Mouse (Mus musculus) layer of hippocampus, adult 8-10 months (tissue): ENCODE results near the gene Rnf187. TPM values are rescaled to one million over a fixed set of nuclear protein-coding genes. Genes with fewer than 3 reads are reported as not detected.

Experiments
- DNase-seq, 2 experiments: peaks; one replicate each; pipeline ENCODE4 v3.0.0; 2022; ENCODE audit warnings: low spot score in 2 of 2
- total RNA-seq, 4 experiments: library from RNA; stranded (reverse); gene quantifications; 2 replicates each; pipeline ENCODE4 v1.2.4; 2022

Gene Rnf187
- 100 to 1,000 TPM; 426 to 450 (median 442) TPM for total RNA-seq

- DNase-seq: peak; percentile 87 to 90
Observed at GRCm38 (mm10) chr11:58938322-58939087, at the start of gene Rnf187. Gene Rnf187 (minus strand): TSS chr11:58938916.

GRCm38 (mm10) chr11:58985299-58985917 is 46.7 kb upstream of the Rnf187 start:
- no peak for DNase-seq

- no peak for DNase-seq
Observed at GRCm38 (mm10) chr11:58984657-58985056, 45.9 kb upstream of the Rnf187 start.

GRCm38 (mm10) chr11:58983691-58984341 is 45.1 kb upstream of the Rnf187 start:
- DNase-seq: no peak

- no peak for DNase-seq
Observed at GRCm38 (mm10) chr11:58982471-58983097, 43.9 kb upstream of the Rnf187 start.

- DNase-seq: peak; percentile 62 to 77
Observed at GRCm38 (mm10) chr11:58981541-58982447, 43.1 kb upstream of the Rnf187 start.

GRCm38 (mm10) chr11:58980381-58980990 is 41.8 kb upstream of the Rnf187 start:
- DNase-seq: no peak

GRCm38 (mm10) chr11:58979661-58980060 is 40.9 kb upstream of the Rnf187 start:
- no peak for DNase-seq

- no peak for DNase-seq
Observed at GRCm38 (mm10) chr11:58979183-58979582, 40.5 kb upstream of the Rnf187 start.

- no peak for DNase-seq
Observed at GRCm38 (mm10) chr11:58978706-58979030, 40.0 kb upstream of the Rnf187 start.

GRCm38 (mm10) chr11:58978027-58978705 is 39.5 kb upstream of the Rnf187 start, which contains the start of gene Trim11:
Gene Trim11 (plus strand): TSS chr11:58978093.
- DNase-seq: no peak

GRCm38 (mm10) chr11:58977607-58978026 is 38.9 kb upstream of the Rnf187 start:
- DNase-seq: no peak

GRCm38 (mm10) chr11:58977150-58977549 is 38.4 kb upstream of the Rnf187 start:
- DNase-seq: no peak

GRCm38 (mm10) chr11:58974414-58974813 is 35.7 kb upstream of the Rnf187 start:
- DNase-seq: no peak

GRCm38 (mm10) chr11:58971796-58972195 is 33.1 kb upstream of the Rnf187 start:
- DNase-seq: no peak

- no peak for DNase-seq
Observed at GRCm38 (mm10) chr11:58970831-58971530, 32.3 kb upstream of the Rnf187 start.

GRCm38 (mm10) chr11:58969659-58970058 is 30.9 kb upstream of the Rnf187 start:
- no peak for DNase-seq

GRCm38 (mm10) chr11:58969027-58969426 is 30.3 kb upstream of the Rnf187 start:
- no peak for DNase-seq

GRCm38 (mm10) chr11:58968551-58968950 is 29.8 kb upstream of the Rnf187 start:
- no peak for DNase-seq
